Mouse (Mus musculus) MEL-GATA-1-ER (cell line): Measurements from ENCODE around the gene BB287469.
"Not testable (repeated sequence)": the region's sequence is repeated elsewhere in the genome, so short reads cannot be mapped to it uniquely, and the experiment has no call there.

Experiments
- DNase-seq: peaks from one replicate; pipeline ENCODE4 v3.0.0-alpha.2; 2012; ENCODE audit warnings: low read depth; ENCODE audit errors: extremely low read depth

The BB287469 gene

GRCm38 (mm10) chr12:87816277-87816676 is at the start of gene BB287469:
Gene BB287469, plus strand, starts transcription at chr12:87816577.
- not testable (repeated sequence) for DNase-seq

GRCm38 (mm10) chr12:87775655-87776054 is 40.7 kb upstream of the BB287469 start, which contains the start of gene Gm21319:
Gene Gm21319, minus strand, starts transcription at chr12:87775755.
- not testable (repeated sequence) for DNase-seq

GRCm38 (mm10) chr12:87795212-87795611 is 21.2 kb upstream of the BB287469 start, which contains the start of gene Gm21936:
Gene Gm21936, plus strand, starts transcription at chr12:87795512.
- DNase-seq = not testable (repeated sequence)

GRCm38 (mm10) chr12:87797971-87798370 is 18.4 kb upstream of the BB287469 start:
- not testable (repeated sequence) for DNase-seq

- not testable (repeated sequence) for DNase-seq
These were observed 25.9 kb downstream of the BB287469 start, which contains the start of gene Gm2001 for GRCm38 (mm10) chr12:87842239-87842638. Gene Gm2001, minus strand, starts transcription at chr12:87842339.

DNA sequence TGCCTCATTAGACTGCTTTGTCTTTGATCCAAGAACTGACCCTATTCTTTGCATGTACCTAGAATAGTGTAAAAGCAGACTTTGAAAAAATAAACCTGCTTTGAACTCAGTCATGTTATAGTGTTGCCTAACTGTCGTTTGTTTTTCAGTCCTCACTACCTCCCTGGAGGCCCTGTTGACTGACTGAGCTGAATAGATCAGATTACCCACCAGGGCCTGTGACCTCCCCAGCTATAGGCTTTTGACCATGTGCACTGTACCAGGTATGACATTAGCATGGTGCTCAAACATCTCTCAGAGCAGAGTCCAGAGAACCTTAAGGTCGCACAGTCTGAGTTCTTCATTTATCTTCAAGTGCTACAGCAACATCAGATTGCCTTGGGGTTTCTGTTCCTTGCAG is 34.3 kb downstream of the BB287469 start:
- not testable (repeated sequence) for DNase-seq

GRCm38 (mm10) chr12:87856067-87856466 is 39.7 kb downstream of the BB287469 start:
- peak; percentile 83 for DNase-seq

- DNase-seq = not testable (repeated sequence)
These were observed 45.6 kb downstream of the BB287469 start for GRCm38 (mm10) chr12:87861740-87862692.

DNA sequence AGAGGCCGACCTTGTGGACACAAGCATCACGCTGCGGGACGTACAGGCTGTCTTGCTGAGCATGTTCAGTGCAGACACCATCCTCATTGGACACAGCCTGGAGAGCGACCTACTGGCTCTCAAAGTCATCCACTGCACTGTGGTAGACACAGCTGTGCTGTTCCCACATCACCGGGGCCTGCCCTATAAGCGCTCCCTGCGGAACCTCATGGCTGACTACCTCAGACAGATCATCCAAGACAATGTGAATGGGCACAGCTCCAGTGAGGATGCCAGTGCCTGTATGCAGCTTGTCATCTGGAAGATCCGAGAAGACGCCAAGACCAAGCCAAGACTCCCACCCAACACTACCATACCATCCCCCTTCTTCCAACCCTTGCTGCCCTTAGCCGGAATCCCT is 47.3 kb downstream of the BB287469 start:
- DNase-seq = not testable (repeated sequence)

DNA sequence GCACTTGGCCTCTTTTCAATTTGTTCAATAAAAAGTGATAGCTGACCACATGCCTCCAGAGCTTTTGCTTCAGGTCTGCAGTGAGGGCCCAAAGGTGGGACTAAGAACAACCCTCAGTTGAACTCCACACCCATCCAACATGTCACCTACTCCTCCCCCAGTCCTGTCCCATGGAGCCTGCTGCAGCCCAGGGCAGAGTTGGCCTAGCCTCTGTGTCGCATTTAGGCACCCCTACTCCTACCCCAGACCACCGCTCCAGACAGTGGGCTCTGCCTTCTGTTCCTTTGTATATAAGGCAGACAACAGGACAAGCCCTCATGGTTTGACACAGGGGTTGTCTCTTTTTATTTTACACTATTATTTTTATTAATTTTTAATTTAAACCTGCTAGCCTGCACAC is 47.7 kb downstream of the BB287469 start:
- not testable (repeated sequence) for DNase-seq
